ENCODE assay signal across 8 mouse cellular contexts in the genomic region with DNA sequence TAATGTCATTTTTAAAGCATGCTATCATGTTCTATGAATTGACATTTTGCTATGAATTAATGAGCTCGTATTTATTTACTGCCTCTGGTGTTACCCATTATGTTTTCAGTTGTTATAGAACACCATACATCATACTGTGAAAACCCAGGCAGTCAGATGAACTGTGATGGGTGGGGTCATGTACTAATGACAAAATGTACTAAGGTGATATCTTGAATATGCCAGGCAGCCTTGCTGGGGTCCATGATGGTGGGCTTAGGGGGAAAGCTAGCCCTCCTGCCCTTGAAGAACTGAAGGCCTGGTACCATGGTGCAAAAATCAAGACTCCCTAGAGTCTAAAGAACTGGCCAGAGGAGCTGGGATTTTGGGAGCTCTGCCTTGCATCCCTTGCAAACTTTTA. TPM values are rescaled to one million over a fixed set of nuclear protein-coding genes. Genes with fewer than 3 reads are reported as not detected.
A peak's percentile ranks its signal among the peaks of the same experiment; 100 is the strongest.
DNase-seq lines count a peak whose midpoint lies in the region; ATAC-seq lines count a peak whose summit lies in the region.

No protein-coding gene starts in this region.

- H3K9me3 ChIP-seq in lung, embryonic 16.5 days (ENCODE audit: control insufficient read depth, low read length): no peaks in the 10 kb centered on the region
- H3K9me3 ChIP-seq in neural tube, embryonic 14.5 days (ENCODE audit: control insufficient read depth, low read length): no peaks in the 10 kb centered on the region

- ATAC-seq in lung, embryonic 16.5 days (ENCODE audit: low read depth): no peak
- ATAC-seq in neural tube, embryonic 14.5 days (ENCODE audit: low read depth): peak; percentile 21; the same call in 1 of the 2 replicates

- 75% methylated on average over 1 of the region's 1 CpGs for whole genome bisulfite sequencing in lung, embryonic 16.5 days
- WGBS in neural tube, embryonic 14.5 days: 86% methylated on average over 1 of the region's 1 CpGs

- H3K9ac ChIP-seq in lung, embryonic 16.5 days (ENCODE audit: low read length): no peak overlapping the region
- no peak overlapping the region for H3K9ac ChIP-seq in neural tube, embryonic 14.5 days (replicated peaks; ENCODE audit: low read depth, low read length)

- DNase-seq in cerebellum, adult 9-10 months: peak; percentile 50
- no peak for DNase-seq in cerebellum, postnatal 25 days
- DNase-seq in lung, postnatal 36 days: no peak
- DNase-seq in induced T-regulatory cell, adult 2 months (ENCODE audit: low read depth): peak; percentile 16
- no peak for DNase-seq in urinary bladder, adult 2 months (ENCODE audit: low spot score)
- no peak for DNase-seq in urinary bladder, postnatal 36 days (ENCODE audit: low spot score in 2 of 2)

- H3K27me3 ChIP-seq in lung, embryonic 16.5 days (ENCODE audit: control insufficient read depth, insufficient read depth, low read depth, low read length): no peaks in the 10 kb centered on the region
- no peaks in the 10 kb centered on the region for H3K27me3 ChIP-seq in neural tube, embryonic 14.5 days (ENCODE audit: control insufficient read depth, insufficient read depth, low read length)

- H3K4me1 ChIP-seq in lung, embryonic 16.5 days (replicated peaks; ENCODE audit: control insufficient read depth, insufficient read depth, low read length): no peaks in the 10 kb centered on the region; the same call in none of the 2 replicates
- H3K4me1 ChIP-seq in neural tube, embryonic 14.5 days (ENCODE audit: control insufficient read depth, insufficient read depth, low read length): 0 out of 2 replicates have a peak, but pooled peaks cover 3% of the 10 kb centered on the region

- no peak overlapping the region for H3K4me3 ChIP-seq in lung, embryonic 16.5 days (ENCODE audit: low read length)
- H3K4me3 ChIP-seq in neural tube, embryonic 14.5 days (ENCODE audit: low read depth, low read length): no peak overlapping the region

- peak overlapping the region; percentile 1; the same call in 1 of the 2 replicates for H3K27ac ChIP-seq in lung, embryonic 16.5 days (ENCODE audit: low read length)
- peak overlapping the region; percentile 79; the same call in 1 of the 2 replicates for H3K27ac ChIP-seq in neural tube, embryonic 14.5 days (ENCODE audit: low read depth, low read length)

- no peaks in the 10 kb centered on the region for H3K36me3 ChIP-seq in lung, embryonic 16.5 days (ENCODE audit: control insufficient read depth, insufficient read depth, low read length)
- H3K36me3 ChIP-seq in neural tube, embryonic 14.5 days (ENCODE audit: control insufficient read depth, insufficient read depth, low read length): no peaks in the 10 kb centered on the region

- H3K4me2 ChIP-seq in lung, embryonic 16.5 days (ENCODE audit: low read depth, low read length): peak overlapping the region; percentile 58; the same call in 1 of the 2 replicates
- H3K4me2 ChIP-seq in neural tube, embryonic 14.5 days (ENCODE audit: low read depth, low read length): 0 out of 2 replicates have a peak overlapping the region, but pooled peaks have one; percentile 44

RNA-seq across cellular contexts. Expression of a gene that starts 8.0 kb away (rescaled TPM):
- 13.2 and 14.7 TPM in 2 replicates for polyA plus RNA-seq in lung, embryonic 16.5 days (2015; fragmentation: Nextera tagmentation; extraction: Ambion mirVana)
- 11.7 and 11.9 TPM in 2 replicates for polyA plus RNA-seq in neural tube, embryonic 14.5 days (2014; fragmentation: Nextera tagmentation; extraction: Ambion mirVana)
- polyA plus RNA-seq in urinary bladder, adult 2 months (2012; rRNA removed): 10.0 and 12.9 TPM in 2 replicates

RNA-seq across cellular contexts. Expression of a gene that starts 31.7 kb away (rescaled TPM):
- polyA plus RNA-seq in lung, embryonic 16.5 days (2015; fragmentation: Nextera tagmentation; extraction: Ambion mirVana): 1,745 and 1,859 TPM in 2 replicates
- 2,436 and 2,846 TPM in 2 replicates for polyA plus RNA-seq in neural tube, embryonic 14.5 days (2014; fragmentation: Nextera tagmentation; extraction: Ambion mirVana)
- polyA plus RNA-seq in urinary bladder, adult 2 months (2012; rRNA removed): 289 and 307 TPM in 2 replicates

RNA-seq across cellular contexts. Expression of a gene that starts 57.5 kb away (rescaled TPM):
- 259 and 266 TPM in 2 replicates for polyA plus RNA-seq in lung, embryonic 16.5 days (2015; fragmentation: Nextera tagmentation; extraction: Ambion mirVana)
- 281 and 306 TPM in 2 replicates for polyA plus RNA-seq in neural tube, embryonic 14.5 days (2014; fragmentation: Nextera tagmentation; extraction: Ambion mirVana)
- 108 and 118 TPM in 2 replicates for polyA plus RNA-seq in urinary bladder, adult 2 months (2012; rRNA removed)

Comparison
In these comparisons a context has a peak if more than half of its experiments do, and no peak if none do; other contexts are left out.
1. DNase-seq: peak in cerebellum, adult 9-10 months (single experiment) and induced T-regulatory cell, adult 2 months (single experiment); none in cerebellum, postnatal 25 days (0 of 2), lung, postnatal 36 days (single experiment), urinary bladder, adult 2 months (single experiment) and urinary bladder, postnatal 36 days (0 of 2).